Mouse (Mus musculus): Measurements from ENCODE around the gene Epb41.

Gene Epb41

DNA sequence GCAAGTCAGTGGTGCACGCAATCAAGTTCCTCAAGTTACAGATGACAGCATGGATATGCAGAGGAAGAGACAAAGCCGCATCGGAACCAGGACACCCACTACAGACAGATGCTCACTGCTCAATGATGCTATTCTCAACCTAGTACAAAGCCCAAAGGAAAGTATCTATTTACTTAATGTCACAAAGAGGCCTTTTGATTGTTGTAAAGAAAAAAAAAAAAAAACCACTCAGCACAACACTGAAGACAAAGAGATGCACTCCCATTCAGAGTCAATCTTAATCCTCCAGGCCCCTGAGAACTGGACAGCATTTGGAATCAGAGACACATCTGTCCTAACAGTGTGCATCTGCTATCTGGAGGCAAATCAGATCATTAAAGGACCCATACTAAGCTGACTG is 63.5 kb downstream of the Epb41 start:
- DNase-seq (ENCODE audit: low spot score in 2 of 2): no peak

GRCm38 (mm10) chr4:132010416-132010815 is 64.7 kb downstream of the Epb41 start:
- DNase-seq (ENCODE audit: low spot score in 2 of 2): no peak

- no peak for DNase-seq (ENCODE audit: low spot score in 2 of 2)
These were observed 66.9 kb downstream of the Epb41 start for GRCm38 (mm10) chr4:132008191-132008590.

DNA sequence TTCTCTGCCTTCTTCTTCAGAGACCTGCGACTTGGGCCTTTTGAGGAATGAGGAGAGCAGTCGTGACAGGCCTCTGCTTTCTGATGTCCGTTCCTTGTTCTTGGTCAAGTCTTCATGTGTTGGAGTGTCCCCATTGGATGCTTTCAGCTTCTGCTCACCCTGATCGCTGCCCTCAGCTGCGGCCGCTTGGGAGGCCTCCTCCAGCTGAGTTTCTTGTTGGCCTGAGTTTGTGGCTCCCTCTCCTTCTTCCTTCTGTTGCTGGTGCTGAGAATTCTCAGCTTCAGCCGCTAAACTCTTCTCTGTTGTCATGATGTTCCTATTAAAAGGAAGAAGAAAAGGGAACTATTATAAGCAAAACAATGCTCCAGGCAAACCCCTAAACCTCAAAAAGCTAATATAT is 68.0 kb downstream of the Epb41 start:
- DNase-seq (ENCODE audit: low spot score in 2 of 2): no peak

DNA sequence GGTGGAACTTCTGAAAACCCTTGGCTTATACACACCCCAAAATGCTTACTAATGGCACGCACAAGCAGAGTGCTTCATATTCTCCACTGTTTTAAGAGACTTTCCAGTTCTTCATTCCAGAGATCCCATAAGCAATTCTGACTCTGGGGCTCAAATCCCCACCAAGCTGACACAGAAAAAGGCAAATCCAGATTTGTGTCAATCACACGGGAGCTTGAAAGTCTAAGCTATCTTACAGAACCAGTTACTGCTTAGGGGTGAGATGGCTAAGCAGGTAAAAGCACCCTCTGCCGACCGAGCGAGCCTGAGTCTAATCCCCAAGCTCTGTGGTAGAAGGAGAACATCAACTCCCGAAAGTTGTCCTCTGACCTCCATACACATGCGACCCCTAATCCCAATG is 76.5 kb downstream of the Epb41 start:
- no peak for DNase-seq (ENCODE audit: low spot score in 2 of 2)

DNA sequence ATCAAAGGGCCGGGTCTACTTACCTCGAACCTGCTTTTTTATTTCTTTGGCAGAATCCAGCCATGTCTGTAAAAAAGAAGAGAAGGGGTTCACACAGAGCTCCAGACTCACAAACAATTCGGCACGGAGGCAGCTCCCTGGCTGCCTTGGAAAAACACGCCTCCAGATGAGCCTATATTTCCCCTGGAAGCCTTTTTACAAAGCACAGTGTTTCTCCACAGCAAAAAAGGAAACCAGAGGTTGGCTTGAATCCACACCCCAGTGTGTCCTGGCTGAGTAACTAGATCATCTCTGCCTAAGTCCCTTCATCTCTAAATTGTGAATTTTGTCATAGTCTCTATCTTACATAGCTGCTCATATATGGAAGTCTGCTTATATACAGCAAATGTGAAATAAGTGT is 77.6 kb downstream of the Epb41 start:
- no peak for DNase-seq (ENCODE audit: low spot score in 2 of 2)

DNA sequence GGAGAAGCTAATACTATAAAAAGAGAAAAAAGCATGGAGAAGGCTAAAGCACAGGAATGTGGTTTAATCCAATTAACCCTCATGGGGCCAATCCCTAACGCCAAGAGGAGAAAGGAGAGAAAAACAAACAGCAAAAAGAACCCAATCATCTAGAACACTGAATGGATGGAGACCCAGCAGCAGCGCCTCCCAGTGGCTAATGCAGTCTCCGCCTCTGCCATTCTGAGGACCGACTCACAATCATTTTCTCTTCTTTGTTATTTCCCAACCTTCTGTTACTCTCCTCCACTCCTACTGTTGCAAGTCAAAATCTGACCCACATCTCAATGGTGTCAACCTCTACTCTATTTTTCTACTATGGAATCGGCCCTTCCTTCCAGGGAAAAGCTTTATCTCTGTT is 78.1 kb downstream of the Epb41 start:
- DNase-seq (ENCODE audit: low spot score in 2 of 2): no peak

DNA sequence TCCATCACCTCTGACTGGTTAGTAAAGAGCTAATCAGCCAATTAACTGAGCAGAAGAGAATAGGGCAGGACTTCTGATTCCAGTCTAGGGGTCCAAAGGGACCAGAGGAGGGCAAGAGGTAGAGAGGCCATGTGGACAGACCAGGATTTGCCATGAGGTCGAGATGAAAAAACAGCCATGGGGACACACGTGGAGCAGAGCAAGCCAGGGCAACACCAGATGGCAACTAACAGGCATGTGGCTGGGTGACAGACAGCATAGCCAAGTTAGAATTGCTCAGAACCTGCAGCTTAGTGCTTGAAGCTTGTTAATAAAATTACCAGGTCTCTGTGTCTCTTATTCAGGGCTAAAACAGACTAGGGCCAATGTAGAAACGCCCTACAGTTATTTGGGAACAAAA is 81.3 kb downstream of the Epb41 start:
- DNase-seq (ENCODE audit: low spot score in 2 of 2): no peak

- DNase-seq (ENCODE audit: low spot score in 2 of 2): no peak
These were observed 92.1 kb downstream of the Epb41 start for GRCm38 (mm10) chr4:131982881-131983538.

- no peak for DNase-seq (ENCODE audit: low spot score in 2 of 2)
These were observed 93.4 kb downstream of the Epb41 start for GRCm38 (mm10) chr4:131981755-131982154.

DNA sequence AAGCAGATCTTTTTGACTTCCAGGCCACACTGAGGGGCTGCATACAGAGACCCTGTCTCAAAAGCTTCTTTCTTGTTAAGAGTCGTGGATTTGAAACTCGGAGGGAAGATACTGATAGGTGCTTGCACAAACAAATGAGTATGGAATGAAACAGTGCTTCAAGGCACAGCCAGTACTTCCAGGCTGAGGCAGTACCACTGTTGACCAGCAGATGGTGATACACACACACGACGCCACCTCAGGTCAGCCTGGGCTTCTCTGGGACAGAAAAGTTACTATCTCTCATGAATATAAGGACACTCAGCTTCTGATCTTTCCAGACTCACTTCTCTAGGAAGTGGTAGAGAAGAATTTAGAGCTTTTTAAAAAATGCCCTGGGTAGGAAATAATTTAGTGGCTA is 97.9 kb downstream of the Epb41 start:
- DNase-seq (ENCODE audit: low spot score in 2 of 2): peak; percentile 73 to 86

GRCm38 (mm10) chr4:131970244-131970853 is 104.8 kb downstream of the Epb41 start:
- DNase-seq (ENCODE audit: low spot score in 2 of 2): no peak

DNA sequence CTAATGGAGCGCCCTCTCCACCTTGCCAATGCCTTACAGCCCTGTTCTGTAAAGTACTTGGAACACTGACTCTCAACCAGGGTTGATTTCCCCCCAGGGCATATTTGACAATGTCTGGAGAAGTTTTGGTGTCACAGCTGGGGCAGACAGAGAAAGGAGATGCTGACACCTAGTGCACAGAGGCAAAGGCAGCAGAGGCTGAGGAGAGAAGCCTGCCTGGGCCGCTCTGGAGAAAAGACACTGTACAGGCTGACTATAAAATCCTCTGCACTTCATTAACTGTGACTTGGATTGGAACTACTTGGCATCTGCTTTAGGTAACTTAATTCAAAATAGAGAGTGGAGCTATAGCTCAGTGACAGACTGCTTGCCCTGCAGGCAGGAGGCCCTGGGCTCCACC is 106.2 kb downstream of the Epb41 start:
- DNase-seq (ENCODE audit: low spot score in 2 of 2): no peak

GRCm38 (mm10) chr4:131957161-131957560 is 118.0 kb downstream of the Epb41 start:
- DNase-seq (ENCODE audit: low spot score in 2 of 2): no peak

GRCm38 (mm10) chr4:131950657-131951056 is 124.5 kb downstream of the Epb41 start:
- no peak for DNase-seq (ENCODE audit: low spot score in 2 of 2)

DNA sequence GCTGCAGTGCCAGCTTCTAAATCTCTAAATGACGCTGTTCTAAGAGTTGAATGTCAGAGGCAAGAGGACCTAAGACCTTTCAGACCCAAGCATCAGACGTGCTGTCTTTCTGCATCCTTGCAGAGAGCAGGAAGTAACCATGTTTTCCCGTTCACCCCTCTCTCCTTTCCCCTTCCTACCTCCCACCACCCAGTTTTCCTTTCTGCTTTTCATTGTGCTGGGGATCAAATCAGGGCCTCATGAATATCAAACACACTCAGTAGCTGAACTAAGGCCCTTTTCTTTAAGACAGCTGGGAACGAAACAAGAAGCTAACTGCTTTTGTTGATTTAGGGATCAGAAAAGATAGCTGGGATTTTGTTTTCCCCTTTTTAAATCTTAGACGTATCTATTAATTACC is 125.2 kb downstream of the Epb41 start:
- DNase-seq (ENCODE audit: low spot score in 2 of 2): no peak

GRCm38 (mm10) chr4:131947848-131948247 is 127.3 kb downstream of the Epb41 start:
- no peak for DNase-seq (ENCODE audit: low spot score in 2 of 2)

DNA sequence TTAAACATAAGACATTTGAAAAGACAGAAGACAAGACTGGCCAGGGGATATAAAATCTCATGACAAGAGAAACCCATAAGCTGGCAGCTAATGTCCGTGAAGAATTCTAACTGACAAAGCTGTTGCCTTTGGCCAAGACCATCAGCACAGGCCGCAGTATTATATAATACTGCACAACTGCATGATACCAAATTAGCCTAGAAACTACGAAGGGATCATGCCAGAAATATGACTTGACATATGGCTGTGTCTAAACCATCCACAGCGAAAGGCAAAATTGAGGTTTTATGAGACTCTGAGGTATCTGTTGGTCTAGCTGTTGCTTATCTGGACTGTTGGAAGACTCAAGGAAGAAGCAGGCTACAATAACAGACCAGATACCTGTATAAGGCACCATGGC is 134.3 kb downstream of the Epb41 start:
- DNase-seq (ENCODE audit: low spot score in 2 of 2): no peak

- no peak for DNase-seq (ENCODE audit: low spot score in 2 of 2)
These were observed 135.7 kb downstream of the Epb41 start for GRCm38 (mm10) chr4:131939459-131939858.

DNA sequence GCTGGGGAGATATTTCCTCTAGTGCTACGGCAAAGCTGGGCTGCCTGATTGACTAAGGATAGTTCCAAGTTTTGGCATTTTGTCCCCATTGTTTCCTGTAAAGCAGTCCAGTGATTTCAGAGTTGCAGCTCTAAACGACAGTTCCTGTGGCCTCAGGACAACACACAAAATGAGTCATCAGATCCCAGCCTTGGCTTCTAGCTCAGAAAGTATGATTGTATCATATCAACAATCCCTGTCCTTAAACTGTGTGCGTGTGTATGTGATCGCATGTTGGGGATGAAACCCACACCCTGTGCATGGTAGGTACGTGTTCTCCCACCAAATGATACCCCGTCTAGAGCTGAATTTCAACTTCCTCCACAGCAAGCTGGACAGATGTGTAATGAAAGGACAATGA is 146.0 kb downstream of the Epb41 start:
- no peak for DNase-seq (ENCODE audit: low spot score in 2 of 2)

DNA sequence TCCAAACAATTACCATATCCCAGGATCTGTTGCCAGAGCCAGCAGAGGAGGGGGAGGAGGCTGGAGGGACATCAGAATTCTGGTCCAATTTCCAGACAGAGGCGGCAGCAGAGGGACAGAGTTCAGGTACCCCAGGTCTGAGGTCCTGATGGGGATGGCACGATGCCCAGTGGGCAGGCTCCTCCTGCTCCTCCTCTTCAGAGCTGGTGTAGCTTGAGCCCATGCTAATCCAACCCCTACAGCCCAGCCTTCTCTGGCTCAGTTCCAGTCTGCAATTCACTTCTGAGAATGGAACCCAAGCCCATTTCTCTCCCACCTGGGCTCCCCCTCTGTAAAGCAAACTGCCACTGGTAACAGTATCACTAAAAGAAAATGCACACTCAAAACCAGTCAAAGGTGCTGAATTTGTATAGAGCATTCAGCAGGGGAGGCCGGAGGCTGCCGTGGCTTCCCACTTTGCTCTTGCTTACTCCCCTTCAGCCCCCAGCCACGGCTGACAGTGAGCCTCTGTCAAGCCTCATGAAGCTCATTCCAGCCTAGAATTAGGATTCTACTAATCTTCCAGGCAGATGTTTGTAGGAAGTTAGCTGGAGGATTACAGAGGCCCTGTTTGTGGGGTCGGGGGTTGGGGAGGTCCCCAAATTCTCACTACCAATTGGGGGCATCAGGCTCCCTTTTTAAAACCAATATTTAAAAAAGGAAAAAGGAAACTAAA is 150.9 kb downstream of the Epb41 start:
- DNase-seq (ENCODE audit: low spot score in 2 of 2): no peak

- DNase-seq (ENCODE audit: low spot score in 2 of 2): peak in 1 of 2 experiments; percentile 20
These were observed 152.7 kb downstream of the Epb41 start for GRCm38 (mm10) chr4:131922404-131922803.
